Mouse (Mus musculus): ENCODE results near the gene E2f3.

GRCm38 (mm10) chr13:30004849-30005248 is 19.0 kb upstream of the E2f3 start:
- TF ChIP-seq POLR2A (IDR thresholded peaks at IDR 0.05; ENCODE audit: insufficient read depth, low read length) (no peak), CTCF (IDR thresholded peaks at IDR 0.05; ENCODE audit: low read depth, low read length) (no peak), EP300 (IDR thresholded peaks at IDR 0.05; ENCODE audit: insufficient read depth, low read depth, low read length) (no peak)
